Mouse (Mus musculus): Measurements from ENCODE around the gene Tjp2. TPM values are rescaled to one million over a fixed set of nuclear protein-coding genes. Genes with fewer than 3 reads are reported as not detected.
A peak's percentile ranks its signal among the peaks of the same experiment; 100 is the strongest.

Tjp2 gene
- polyA plus RNA-seq, 1 experiment: 19.3 TPM

DNA sequence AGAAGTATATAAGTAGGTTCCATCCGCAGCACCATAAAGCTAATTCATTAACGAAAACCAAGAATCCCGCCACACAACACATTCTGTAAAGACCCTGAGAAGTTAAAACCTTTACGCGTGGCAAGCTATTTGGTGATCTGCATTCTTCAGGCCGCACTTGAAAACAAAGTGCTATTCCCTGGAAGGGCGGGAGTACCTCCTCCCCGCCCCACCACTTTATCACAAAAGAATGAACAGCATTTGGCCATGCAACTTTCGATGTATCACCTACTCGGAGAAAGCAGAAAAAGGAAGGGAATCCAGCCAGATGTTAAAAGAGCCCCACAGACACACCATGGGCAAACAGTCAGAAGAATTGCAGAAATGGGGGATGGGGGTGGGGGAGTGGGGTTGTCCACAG, 56.3 kb downstream of the Tjp2 start:
- Histone ChIP-seq H3K36me3 (ENCODE audit: control insufficient read depth, insufficient read depth, low read length) (no peaks in the 10 kb centered on the region), H3K4me1 (ENCODE audit: control insufficient read depth, insufficient read depth, low read length) (peaks cover 5% of the 10 kb centered on the region)

DNA sequence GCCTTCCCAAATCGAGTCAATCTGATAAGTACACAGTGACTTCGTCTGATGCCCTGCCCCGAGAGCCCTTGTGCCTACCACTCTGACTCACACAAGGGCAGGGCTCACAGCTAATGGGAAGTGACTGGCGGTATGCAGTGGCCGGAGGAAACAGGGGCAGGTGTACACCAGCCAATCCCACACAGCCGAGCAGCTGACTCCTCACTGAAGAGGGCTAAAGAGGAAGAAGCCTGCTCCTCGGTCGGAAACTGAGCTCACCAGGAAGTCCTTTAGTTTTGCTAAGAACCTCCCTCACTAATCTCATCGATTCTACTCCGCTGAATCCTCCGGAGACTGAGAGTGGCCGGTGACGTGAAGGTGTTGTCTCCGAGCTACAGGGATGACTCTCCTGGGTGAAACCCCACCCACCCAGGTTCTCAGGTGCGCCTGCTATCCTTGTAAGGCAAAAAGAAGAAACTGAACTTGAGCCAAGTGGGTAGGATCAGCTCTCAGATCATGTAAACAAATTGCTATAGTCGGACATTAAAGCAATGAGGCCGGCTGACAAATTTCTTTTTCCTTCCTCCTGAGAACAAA, 58.2 kb downstream of the Tjp2 start:
- H3K4me1 ChIP-seq (ENCODE audit: control insufficient read depth, insufficient read depth, low read length): peaks cover 5% of the 10 kb centered on the region
- peak overlapping the region; percentile 42; the same call in 1 of the 2 replicates for H3K27ac ChIP-seq (ENCODE audit: control insufficient read depth, insufficient read depth, low read depth, low read length)
- no peak overlapping the region; the same call in 1 of the 2 replicates for H3K4me3 ChIP-seq (ENCODE audit: control insufficient read depth, low read depth, low read length)
- TF ChIP-seq CTCF (IDR thresholded peaks at IDR 0.05; ENCODE audit: control insufficient read depth, insufficient read depth, insufficient replicate concordance, low read depth, low read length) (no peak), POLR2A (IDR thresholded peaks at IDR 0.05; ENCODE audit: control insufficient read depth, low read depth, low read length) (no peak)
- no peaks in the 10 kb centered on the region for H3K27me3 ChIP-seq (ENCODE audit: control insufficient read depth, insufficient read depth, low read length)
- H3K36me3 ChIP-seq (ENCODE audit: control insufficient read depth, insufficient read depth, low read length): no peaks in the 10 kb centered on the region

More for the DNA sequence above, 56.3 kb downstream of the Tjp2 start:
- TF ChIP-seq CTCF (IDR thresholded peaks at IDR 0.05; ENCODE audit: control insufficient read depth, insufficient read depth, insufficient replicate concordance, low read depth, low read length): no peak
- TF ChIP-seq POLR2A (IDR thresholded peaks at IDR 0.05; ENCODE audit: control insufficient read depth, low read depth, low read length): no peak
- Histone ChIP-seq H3K4me3 (ENCODE audit: control insufficient read depth, low read depth, low read length) (no peak overlapping the region), H3K27me3 (ENCODE audit: control insufficient read depth, insufficient read depth, low read length) (no peaks in the 10 kb centered on the region), H3K27ac (ENCODE audit: control insufficient read depth, insufficient read depth, low read depth, low read length) (no peak overlapping the region)

DNA sequence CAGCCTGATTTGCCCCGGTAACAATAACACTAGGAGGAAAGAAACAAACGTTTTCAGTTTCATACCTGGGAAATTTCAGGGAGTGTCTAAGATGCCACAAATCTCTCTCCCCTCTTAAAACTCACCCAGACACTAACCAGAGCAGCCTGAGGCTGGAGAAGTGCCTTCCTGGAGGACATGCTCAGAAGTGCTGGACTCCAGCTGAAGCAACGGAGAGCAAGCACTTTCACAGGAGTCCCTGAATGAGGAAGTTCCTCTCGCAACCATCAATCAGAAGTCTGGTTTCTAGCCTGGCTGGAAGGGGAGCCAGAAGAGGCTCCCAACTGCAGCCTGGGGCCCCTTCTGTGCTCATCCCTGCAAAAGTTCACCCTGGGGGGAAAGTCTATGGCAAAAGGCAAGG, 60.9 kb downstream of the Tjp2 start:
- TF ChIP-seq CTCF (IDR thresholded peaks at IDR 0.05; ENCODE audit: control insufficient read depth, insufficient read depth, insufficient replicate concordance, low read depth, low read length) (no peak), POLR2A (IDR thresholded peaks at IDR 0.05; ENCODE audit: control insufficient read depth, low read depth, low read length) (no peak)
- Histone ChIP-seq H3K4me3 (ENCODE audit: control insufficient read depth, low read depth, low read length) (no peak overlapping the region), H3K4me1 (ENCODE audit: control insufficient read depth, insufficient read depth, low read length) (peaks cover 5% of the 10 kb centered on the region), H3K36me3 (ENCODE audit: control insufficient read depth, insufficient read depth, low read length) (no peaks in the 10 kb centered on the region), H3K27me3 (ENCODE audit: control insufficient read depth, insufficient read depth, low read length) (no peaks in the 10 kb centered on the region), H3K27ac (ENCODE audit: control insufficient read depth, insufficient read depth, low read depth, low read length) (no peak overlapping the region)

DNA sequence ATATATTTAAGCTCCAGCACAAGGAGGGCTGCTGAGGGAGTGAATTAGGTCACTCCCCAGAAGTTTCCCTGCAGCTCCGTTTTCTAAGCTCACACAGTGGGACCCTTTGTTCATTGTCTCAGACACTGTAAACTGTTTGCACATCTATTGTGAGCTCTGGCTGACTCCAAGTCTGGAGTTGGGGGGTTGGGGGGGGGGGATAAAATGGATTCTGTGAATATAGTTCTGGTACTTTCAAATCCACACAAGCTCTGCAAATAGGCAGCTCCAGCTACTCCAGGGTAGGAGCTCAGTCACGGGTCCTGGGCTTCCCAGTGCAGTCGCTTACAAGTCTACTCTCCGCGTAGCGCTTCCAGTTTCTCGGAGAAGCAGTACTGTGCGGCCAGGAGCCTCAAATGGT, 64.4 kb downstream of the Tjp2 start:
- Histone ChIP-seq H3K4me1 (ENCODE audit: control insufficient read depth, insufficient read depth, low read length) (no peaks in the 10 kb centered on the region), H3K36me3 (ENCODE audit: control insufficient read depth, insufficient read depth, low read length) (no peaks in the 10 kb centered on the region), H3K27me3 (ENCODE audit: control insufficient read depth, insufficient read depth, low read length) (no peaks in the 10 kb centered on the region), H3K4me3 (ENCODE audit: control insufficient read depth, low read depth, low read length) (no peak overlapping the region), H3K27ac (ENCODE audit: control insufficient read depth, insufficient read depth, low read depth, low read length) (no peak overlapping the region)
- TF ChIP-seq CTCF (IDR thresholded peaks at IDR 0.05; ENCODE audit: control insufficient read depth, insufficient read depth, insufficient replicate concordance, low read depth, low read length) (no peak), POLR2A (IDR thresholded peaks at IDR 0.05; ENCODE audit: control insufficient read depth, low read depth, low read length) (no peak)

DNA sequence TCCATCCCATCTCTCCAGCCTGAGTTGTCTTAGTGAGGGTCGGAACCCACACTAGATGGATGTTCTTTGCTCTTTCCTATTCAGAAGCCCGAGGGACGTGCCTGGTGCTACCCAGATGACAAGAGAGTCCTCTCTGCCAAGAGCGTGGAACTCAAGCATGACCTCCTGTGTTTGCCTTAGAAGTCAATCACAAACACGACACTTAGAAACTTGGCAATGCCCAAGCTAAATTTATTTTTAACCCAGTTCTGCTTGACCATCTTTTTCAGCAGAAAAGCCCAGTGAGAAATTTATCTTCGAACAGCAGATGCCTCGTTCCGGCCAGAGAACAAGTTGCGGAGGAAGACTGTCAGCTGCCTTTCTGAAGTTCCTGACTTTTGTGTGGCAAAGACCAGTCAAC, 65.1 kb downstream of the Tjp2 start:
- H3K4me1 ChIP-seq (ENCODE audit: control insufficient read depth, insufficient read depth, low read length): no peaks in the 10 kb centered on the region
- no peaks in the 10 kb centered on the region for H3K27me3 ChIP-seq (ENCODE audit: control insufficient read depth, insufficient read depth, low read length)
- TF ChIP-seq POLR2A (IDR thresholded peaks at IDR 0.05; ENCODE audit: control insufficient read depth, low read depth, low read length) (no peak), CTCF (IDR thresholded peaks at IDR 0.05; ENCODE audit: control insufficient read depth, insufficient read depth, insufficient replicate concordance, low read depth, low read length) (no peak)
- H3K4me3 ChIP-seq (ENCODE audit: control insufficient read depth, low read depth, low read length): no peak overlapping the region
- H3K27ac ChIP-seq (ENCODE audit: control insufficient read depth, insufficient read depth, low read depth, low read length): no peak overlapping the region
- no peaks in the 10 kb centered on the region for H3K36me3 ChIP-seq (ENCODE audit: control insufficient read depth, insufficient read depth, low read length)

DNA sequence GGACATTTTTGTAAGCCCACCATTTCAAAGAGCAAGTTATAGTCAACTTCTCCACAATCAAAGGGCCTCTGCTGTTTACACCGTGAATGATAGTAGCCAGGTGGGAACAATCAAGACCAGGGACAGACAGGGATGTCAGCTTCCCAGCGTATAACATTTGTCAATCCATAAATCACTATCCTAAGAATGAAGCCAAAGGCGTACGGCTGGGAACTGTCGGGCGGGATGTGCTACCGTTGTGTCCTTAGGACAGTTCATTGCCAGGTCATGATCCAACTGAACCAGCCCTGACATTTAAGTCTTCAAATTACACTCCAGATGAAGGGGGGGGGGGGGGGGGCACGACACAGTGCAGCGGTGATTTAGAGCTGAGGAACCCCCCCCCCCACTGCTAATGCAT, 65.5 kb downstream of the Tjp2 start:
- H3K4me1 ChIP-seq (ENCODE audit: control insufficient read depth, insufficient read depth, low read length): no peaks in the 10 kb centered on the region
- no peak for TF ChIP-seq CTCF (IDR thresholded peaks at IDR 0.05; ENCODE audit: control insufficient read depth, insufficient read depth, insufficient replicate concordance, low read depth, low read length)
- TF ChIP-seq POLR2A (IDR thresholded peaks at IDR 0.05; ENCODE audit: control insufficient read depth, low read depth, low read length): no peak
- no peak overlapping the region for H3K27ac ChIP-seq (ENCODE audit: control insufficient read depth, insufficient read depth, low read depth, low read length)
- no peak overlapping the region for H3K4me3 ChIP-seq (ENCODE audit: control insufficient read depth, low read depth, low read length)
- H3K27me3 ChIP-seq (ENCODE audit: control insufficient read depth, insufficient read depth, low read length): no peaks in the 10 kb centered on the region
- H3K36me3 ChIP-seq (ENCODE audit: control insufficient read depth, insufficient read depth, low read length): no peaks in the 10 kb centered on the region

DNA sequence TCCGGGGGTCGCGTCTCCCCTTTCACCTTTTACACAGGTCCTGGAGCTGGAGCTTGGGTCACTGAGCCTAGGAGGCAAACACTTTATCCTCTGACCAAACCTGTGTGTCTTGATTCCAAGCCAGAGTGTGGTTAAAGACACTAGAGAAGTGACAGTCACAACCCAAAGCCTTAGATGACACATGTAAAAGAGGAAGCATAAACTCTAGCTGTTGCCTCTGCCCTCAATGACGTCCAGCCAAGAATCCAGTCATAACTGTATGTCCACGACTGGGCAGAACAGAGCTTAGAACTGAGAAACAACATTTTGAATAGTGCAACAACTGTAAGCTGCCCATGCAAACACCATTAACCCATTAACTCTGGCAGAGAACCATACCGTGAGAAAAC, 68.8 kb downstream of the Tjp2 start:
- no peak for TF ChIP-seq CTCF (IDR thresholded peaks at IDR 0.05; ENCODE audit: control insufficient read depth, insufficient read depth, insufficient replicate concordance, low read depth, low read length)
- TF ChIP-seq POLR2A (IDR thresholded peaks at IDR 0.05; ENCODE audit: control insufficient read depth, low read depth, low read length): no peak
- no peak overlapping the region for H3K4me3 ChIP-seq (ENCODE audit: control insufficient read depth, low read depth, low read length)
- H3K27ac ChIP-seq (ENCODE audit: control insufficient read depth, insufficient read depth, low read depth, low read length): no peak overlapping the region
- no peaks in the 10 kb centered on the region for H3K4me1 ChIP-seq (ENCODE audit: control insufficient read depth, insufficient read depth, low read length)
- no peaks in the 10 kb centered on the region for H3K27me3 ChIP-seq (ENCODE audit: control insufficient read depth, insufficient read depth, low read length)
- H3K36me3 ChIP-seq (ENCODE audit: control insufficient read depth, insufficient read depth, low read length): no peaks in the 10 kb centered on the region

Data from testis, adult 2 months (tissue).